Mouse (Mus musculus) bone marrow, adult 2 months (tissue): Measurements from ENCODE around the gene Rps19.

Experiments used
- CTCF ChIP-seq: fragments of 200-500 bp; IDR thresholded peaks from 2 replicates; pipeline ENCODE4 v1.5.1; 2011; ENCODE audit warnings: low read length, control low read depth; ENCODE audit not compliant: control insufficient read depth, insufficient read depth
- POLR2A ChIP-seq: fragments of 200-500 bp; IDR thresholded peaks from 2 replicates; pipeline ENCODE4 v1.6.1; 2011; ENCODE audit warnings: low read depth, mild to moderate bottlenecking, control low read depth, low read length, borderline replicate concordance; ENCODE audit not compliant: control insufficient read depth

DNA sequence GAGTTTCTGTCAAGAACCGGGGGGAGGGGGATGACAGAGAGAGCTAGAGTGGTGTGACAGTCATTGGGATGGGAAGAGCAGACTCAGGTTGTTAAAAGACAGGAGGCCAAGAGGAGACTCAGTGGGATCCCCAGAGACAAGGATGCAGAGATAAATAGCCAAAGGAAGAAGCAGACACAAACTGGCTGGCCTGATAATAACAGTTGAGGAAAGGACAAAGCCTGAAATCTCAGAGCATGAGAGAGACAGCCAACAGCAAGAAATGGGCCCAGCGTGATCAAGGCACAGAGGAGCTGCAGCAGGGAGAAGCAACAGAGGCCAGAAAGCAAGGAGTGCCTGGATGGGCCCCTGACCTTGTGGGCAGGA, 18.1 kb downstream of the Rps19 start:
- no peak for TF ChIP-seq CTCF
- TF ChIP-seq POLR2A, result no peak
